Mouse (Mus musculus) forebrain, embryonic 12.5 days (tissue): Measurements from ENCODE around the gene Pycr2. TPM values are rescaled to one million over a fixed set of nuclear protein-coding genes. Genes with fewer than 3 reads are reported as not detected.
"Not testable (repeated sequence)": the region's sequence is repeated elsewhere in the genome, so short reads cannot be mapped to it uniquely, and the experiment has no call there.

Experiments
- ATAC-seq: fragments of 200-750 bp; cut with Nextera tagmentation; 2 replicates; pipeline ENCODE4 v1.8.0; 2017; ENCODE audit warnings: moderate TSS enrichment; ENCODE audit not compliant: low FRiP score
- H3K27ac ChIP-seq: fragments of 300-500 bp; sonication (generic); 2 replicates; pipeline ENCODE4 v1.5.1; 2016; ENCODE audit warnings: mild to moderate bottlenecking
- H3K27me3 ChIP-seq: fragments of 300-500 bp; sonication (generic); 2 replicates; pipeline ENCODE4 v1.6.1; 2016; ENCODE audit warnings: mild to moderate bottlenecking
- H3K36me3 ChIP-seq: fragments of 300-500 bp; sonication (generic); replicated peaks from 2 replicates; pipeline ENCODE4 v1.6.1; 2016; ENCODE audit warnings: mild to moderate bottlenecking
- H3K4me1 ChIP-seq: fragments of 300-500 bp; sonication (generic); 2 replicates; pipeline ENCODE4 v1.6.1; 2016
- H3K4me2 ChIP-seq: fragments of 300-500 bp; sonication (generic); 2 replicates; pipeline ENCODE4 v1.6.1; 2016; ENCODE audit warnings: mild to moderate bottlenecking, moderate library complexity
- H3K4me3 ChIP-seq: fragments of 300-500 bp; sonication (generic); replicated peaks from 2 replicates; pipeline ENCODE4 v1.5.1; 2016; ENCODE audit warnings: mild to moderate bottlenecking
- H3K9ac ChIP-seq: fragments of 300-500 bp; sonication (generic); 2 replicates; pipeline ENCODE4 v1.6.1; 2016; ENCODE audit warnings: mild to moderate bottlenecking
- H3K9me3 ChIP-seq: fragments of 300-500 bp; sonication (generic); 2 replicates; pipeline ENCODE4 v1.6.1; 2016
- WGBS: fragments of 180-500 bp; shearing (Covaris S2); methylation state at CpG from one replicate; pipeline ENCODE4 v1.1.7; 2016; 5-methylcytosine and 5-hydroxymethylcytosine counted together
- polyA plus RNA-seq: library from polyadenylated mRNA; unstranded; fragments of >200 nt; fragmentation: Nextera tagmentation; extraction: Ambion mirVana; gene quantifications from 2 replicates; pipeline ENCODE4 v1.2.1, GENCODE M21; 2016

Pycr2 gene
- polyA plus RNA-seq, 1 experiment from 2014 or later = 98.3 TPM

DNA sequence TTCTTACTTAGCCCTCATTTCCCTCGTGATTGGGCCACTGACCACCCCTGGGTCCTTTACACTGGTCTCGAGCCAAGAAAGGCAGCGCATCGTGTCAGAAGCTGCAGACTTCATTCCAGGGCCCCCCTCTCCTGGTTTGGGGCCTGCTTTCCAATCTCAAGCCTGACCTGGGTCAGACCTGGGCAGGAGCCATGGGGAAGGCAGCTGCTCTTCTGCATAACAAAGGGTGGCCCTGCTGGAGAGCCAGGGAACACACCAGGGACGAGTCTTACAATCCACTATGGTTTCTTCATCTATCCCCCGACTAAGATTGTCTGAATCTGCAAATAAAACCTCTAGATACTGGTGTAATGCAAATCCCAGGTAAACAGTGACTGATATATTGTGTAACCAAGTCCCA is 29.6 kb downstream of the Pycr2 start:
- Histone ChIP-seq H3K9me3 (no peaks in the 10 kb centered on the region), H3K36me3 (no peaks in the 10 kb centered on the region), H3K27ac (no peak overlapping the region), H3K27me3 (peaks cover 54% of the 10 kb centered on the region), H3K4me2 (no peak overlapping the region), H3K4me1 (peaks cover 9% of the 10 kb centered on the region), H3K4me3 (no peak overlapping the region), H3K9ac (no peak overlapping the region)
- ATAC-seq = no peak
- 16% methylated on average over 6 of the region's 6 CpGs for WGBS

DNA sequence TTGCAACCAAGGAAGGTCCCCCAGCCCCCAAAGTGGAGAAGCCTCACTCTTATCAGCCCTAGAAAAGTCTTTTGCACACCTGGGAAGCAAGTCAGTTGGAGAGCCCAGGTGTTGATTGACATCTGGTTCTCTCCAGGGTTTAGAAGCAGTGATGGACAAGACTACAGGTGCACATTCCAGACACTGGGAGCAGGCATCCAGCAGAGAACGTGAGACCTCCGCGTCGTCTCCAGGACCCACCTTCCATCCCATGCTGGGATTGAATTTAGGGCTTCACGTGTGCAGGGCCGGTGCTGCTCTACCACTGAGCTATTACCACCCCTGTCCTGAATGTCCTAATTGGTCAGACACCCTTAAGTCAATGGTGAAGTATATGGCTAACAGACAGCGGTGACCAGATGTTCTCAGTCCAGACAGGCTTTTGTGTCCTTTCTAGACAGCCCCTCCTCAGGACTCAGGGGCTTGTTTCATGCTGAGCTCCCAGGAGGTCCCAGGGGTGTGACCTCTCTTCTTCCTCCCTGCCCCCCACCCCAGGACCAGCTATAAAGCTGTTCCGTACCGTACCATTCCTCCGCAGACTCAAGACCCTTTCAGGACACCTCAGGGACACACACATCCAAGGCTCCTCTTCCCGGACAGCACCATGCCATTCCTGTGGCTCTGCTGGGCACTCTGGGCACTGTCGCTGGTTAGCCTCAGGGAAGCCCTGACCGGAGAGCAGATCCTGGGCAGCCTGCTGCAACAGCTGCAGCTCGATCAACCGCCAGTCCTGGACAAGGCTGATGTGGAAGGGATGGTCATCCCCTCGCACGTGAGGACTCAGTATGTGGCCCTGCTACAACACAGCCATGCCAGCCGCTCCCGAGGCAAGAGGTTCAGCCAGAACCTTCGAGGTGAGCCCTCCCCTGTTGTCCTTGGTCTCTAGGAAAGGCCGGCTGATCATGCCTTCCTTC is 30.6 kb downstream of the Pycr2 start, which contains the start of gene Lefty1:
TSS of gene Lefty1 (plus strand) at position 556 of the 953 bp plus-strand sequence.
- 14% methylated on average over 21 of the region's 21 CpGs for WGBS

DNA sequence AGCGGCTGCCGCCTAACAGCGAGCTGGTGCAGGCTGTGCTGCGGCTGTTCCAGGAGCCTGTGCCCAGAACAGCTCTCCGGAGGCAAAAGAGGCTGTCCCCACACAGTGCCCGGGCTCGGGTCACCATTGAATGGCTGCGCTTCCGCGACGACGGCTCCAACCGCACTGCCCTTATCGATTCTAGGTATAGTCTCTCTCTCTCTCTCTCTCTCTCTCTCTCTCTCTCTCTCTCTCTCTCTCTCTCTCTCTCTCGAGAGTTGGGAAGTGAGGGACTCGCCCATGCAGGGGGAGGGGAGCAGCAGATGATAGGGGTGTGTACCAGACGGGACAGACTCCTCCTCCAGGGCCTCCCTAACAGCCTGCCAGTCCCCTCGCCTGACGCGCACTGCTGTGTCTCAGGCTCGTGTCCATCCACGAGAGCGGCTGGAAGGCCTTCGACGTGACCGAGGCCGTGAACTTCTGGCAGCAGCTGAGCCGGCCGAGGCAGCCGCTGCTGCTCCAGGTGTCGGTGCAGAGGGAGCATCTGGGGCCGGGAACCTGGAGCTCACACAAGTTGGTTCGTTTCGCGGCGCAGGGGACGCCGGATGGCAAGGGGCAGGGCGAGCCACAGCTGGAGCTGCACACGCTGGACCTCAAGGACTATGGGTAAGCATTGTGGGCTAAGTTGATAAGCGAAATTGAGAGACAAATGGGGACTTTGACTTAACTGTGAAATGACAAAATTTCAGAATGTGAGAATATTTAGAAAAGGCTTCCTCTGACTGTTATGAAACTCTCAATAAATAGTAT is 32.7 kb downstream of the Pycr2 start:
- 2% methylated on average over 40 of the region's 41 CpGs for WGBS
- not testable (repeated sequence) for H3K9ac ChIP-seq
- peaks cover 12% of the 10 kb centered on the region for H3K4me1 ChIP-seq

More for the DNA sequence above, 30.6 kb downstream of the Pycr2 start, which contains the start of gene Lefty1:
- Histone ChIP-seq H3K4me1 (peaks cover 9% of the 10 kb centered on the region), H3K9ac (no peak within 1 kb of the TSS), H3K9me3 (no peaks in the 10 kb centered on the region), H3K27ac (no peak within 1 kb of the TSS), H3K4me2 (no peak within 1 kb of the TSS), H3K4me3 (no peak within 1 kb of the TSS), H3K27me3 (peaks cover 54% of the 10 kb centered on the region), H3K36me3 (no peaks in the 10 kb centered on the region)
- no peak for ATAC-seq

DNA sequence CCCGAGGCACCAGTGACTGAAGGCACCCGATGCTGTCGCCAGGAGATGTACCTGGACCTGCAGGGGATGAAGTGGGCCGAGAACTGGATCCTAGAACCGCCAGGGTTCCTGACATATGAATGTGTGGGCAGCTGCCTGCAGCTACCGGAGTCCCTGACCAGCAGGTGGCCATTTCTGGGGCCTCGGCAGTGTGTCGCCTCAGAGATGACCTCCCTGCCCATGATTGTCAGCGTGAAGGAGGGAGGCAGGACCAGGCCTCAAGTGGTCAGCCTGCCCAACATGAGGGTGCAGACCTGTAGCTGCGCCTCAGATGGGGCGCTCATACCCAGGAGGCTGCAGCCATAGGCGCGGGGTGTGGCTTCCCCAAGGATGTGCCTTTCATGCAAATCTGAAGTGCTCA is 33.5 kb downstream of the Pycr2 start:
- Histone ChIP-seq H3K27me3 (peaks cover 82% of the 10 kb centered on the region), H3K4me1 (peaks cover 19% of the 10 kb centered on the region)
- H3K27ac ChIP-seq, H3K9ac ChIP-seq, ATAC-seq, H3K36me3 ChIP-seq, H3K9me3 ChIP-seq, H3K4me3 ChIP-seq, H3K4me2 ChIP-seq: not testable (repeated sequence)
- WGBS = 10% methylated on average over 13 of the region's 13 CpGs

More for the DNA sequence above, 32.7 kb downstream of the Pycr2 start:
- not testable (repeated sequence) for H3K36me3 ChIP-seq, H3K9me3 ChIP-seq, H3K27ac ChIP-seq
- ATAC-seq = peak; percentile 61; the same call in 1 of the 2 replicates
- peak overlapping the region; percentile 47 for H3K4me2 ChIP-seq
- H3K4me3 ChIP-seq = peak overlapping the region; percentile 24
- peaks cover 74% of the 10 kb centered on the region for H3K27me3 ChIP-seq

DNA sequence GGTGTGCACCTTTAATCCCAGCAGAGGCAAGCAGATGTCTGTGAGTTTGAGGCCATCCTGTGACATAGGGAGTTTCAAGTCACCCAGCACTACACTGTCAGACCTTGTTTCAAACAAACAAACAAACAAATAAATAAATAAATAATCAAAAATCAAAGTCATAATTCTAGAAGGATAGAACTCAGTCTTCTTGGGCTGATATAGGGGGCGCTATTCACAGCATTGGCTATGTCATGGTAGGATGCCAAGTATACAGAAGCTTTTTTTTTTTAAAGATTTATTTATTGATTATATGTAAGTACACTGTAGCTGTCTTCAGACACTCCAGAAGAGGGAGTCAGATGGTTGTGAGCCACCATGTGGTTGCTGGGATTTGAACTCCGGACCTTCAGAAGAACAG is 34.7 kb downstream of the Pycr2 start:
- not testable (repeated sequence) for H3K4me2 ChIP-seq, H3K27ac ChIP-seq, ATAC-seq, H3K36me3 ChIP-seq, H3K9ac ChIP-seq, H3K4me3 ChIP-seq, H3K9me3 ChIP-seq
- Histone ChIP-seq H3K27me3 (peaks cover 84% of the 10 kb centered on the region), H3K4me1 (peaks cover 16% of the 10 kb centered on the region)
- 78% methylated on average over 2 of the region's 2 CpGs for WGBS

DNA sequence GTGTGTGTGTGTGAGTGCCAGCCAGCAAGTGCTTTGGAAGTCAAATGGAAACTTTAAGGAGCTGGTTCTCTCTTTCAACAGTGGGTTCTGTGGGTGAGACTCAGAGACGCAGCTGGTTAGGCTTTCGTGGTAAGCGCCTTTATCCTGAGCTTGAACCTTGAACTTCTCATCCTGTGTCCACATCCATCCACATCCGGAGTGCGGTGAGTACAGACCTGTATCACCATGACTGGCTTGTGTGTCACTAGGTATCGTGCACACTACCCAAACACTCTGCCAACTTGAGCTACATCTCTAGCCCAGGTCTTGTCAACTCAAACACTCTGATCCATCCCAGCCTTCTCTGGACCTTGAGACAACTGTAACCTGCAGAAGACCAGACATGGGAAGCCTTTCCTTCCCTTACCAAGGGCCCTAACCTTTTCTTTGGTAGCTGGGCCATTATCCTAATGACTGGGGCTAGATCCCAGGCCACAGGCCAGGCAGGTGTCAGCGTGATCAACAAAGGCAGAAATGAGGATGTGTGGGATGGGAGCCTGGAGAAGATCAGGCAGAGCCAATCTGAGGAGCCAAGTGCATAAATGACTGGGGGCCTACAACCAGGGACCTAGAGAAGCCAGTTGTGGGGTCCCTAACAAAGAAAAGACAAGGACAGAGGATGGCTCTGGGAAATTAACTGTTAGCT is 36.8 kb downstream of the Pycr2 start:
- 87% methylated on average over 7 of the region's 7 CpGs for WGBS
- Histone ChIP-seq H3K27me3 (peaks cover 82% of the 10 kb centered on the region), H3K4me1 (peaks cover 22% of the 10 kb centered on the region), H3K9ac (no peak overlapping the region), H3K4me3 (no peak overlapping the region), H3K27ac (no peak overlapping the region), H3K4me2 (no peak overlapping the region; the same call in 1 of the 2 replicates), H3K9me3 (no peaks in the 10 kb centered on the region), H3K36me3 (no peaks in the 10 kb centered on the region)
- ATAC-seq = no peak

DNA sequence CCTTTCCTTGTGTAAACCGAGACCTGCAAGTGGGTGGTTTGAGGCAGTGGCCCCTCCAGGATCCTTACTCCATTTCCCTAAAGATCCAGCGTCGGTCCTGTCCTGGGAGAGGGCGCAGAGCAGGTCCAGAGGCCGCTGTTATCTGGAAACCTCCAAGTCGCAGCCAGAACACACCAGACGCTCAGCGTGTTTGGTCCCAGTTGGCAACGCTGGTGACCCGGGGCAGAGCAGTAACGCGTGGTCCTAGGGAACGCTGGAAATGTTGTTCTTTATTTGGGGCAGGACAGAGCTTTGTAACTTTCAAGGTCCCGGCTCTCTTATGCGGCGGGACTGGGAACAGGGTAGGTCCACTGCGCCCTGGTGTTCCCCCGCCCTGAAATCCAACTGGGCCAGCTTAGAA is 37.6 kb downstream of the Pycr2 start:
- 4% methylated on average over 18 of the region's 18 CpGs for WGBS
- no peaks in the 10 kb centered on the region for H3K9me3 ChIP-seq
- peaks cover 23% of the 10 kb centered on the region for H3K4me1 ChIP-seq
- peaks cover 74% of the 10 kb centered on the region for H3K27me3 ChIP-seq
- peak overlapping the region; percentile 76 for H3K4me3 ChIP-seq
- 0 out of 2 replicates have a peak, but pooled peaks have one; percentile 9 for ATAC-seq
- H3K36me3 ChIP-seq = no peaks in the 10 kb centered on the region
- peak overlapping the region; percentile 56 for H3K9ac ChIP-seq
- peak overlapping the region; percentile 93 for H3K4me2 ChIP-seq
- H3K27ac ChIP-seq = no peak overlapping the region

DNA sequence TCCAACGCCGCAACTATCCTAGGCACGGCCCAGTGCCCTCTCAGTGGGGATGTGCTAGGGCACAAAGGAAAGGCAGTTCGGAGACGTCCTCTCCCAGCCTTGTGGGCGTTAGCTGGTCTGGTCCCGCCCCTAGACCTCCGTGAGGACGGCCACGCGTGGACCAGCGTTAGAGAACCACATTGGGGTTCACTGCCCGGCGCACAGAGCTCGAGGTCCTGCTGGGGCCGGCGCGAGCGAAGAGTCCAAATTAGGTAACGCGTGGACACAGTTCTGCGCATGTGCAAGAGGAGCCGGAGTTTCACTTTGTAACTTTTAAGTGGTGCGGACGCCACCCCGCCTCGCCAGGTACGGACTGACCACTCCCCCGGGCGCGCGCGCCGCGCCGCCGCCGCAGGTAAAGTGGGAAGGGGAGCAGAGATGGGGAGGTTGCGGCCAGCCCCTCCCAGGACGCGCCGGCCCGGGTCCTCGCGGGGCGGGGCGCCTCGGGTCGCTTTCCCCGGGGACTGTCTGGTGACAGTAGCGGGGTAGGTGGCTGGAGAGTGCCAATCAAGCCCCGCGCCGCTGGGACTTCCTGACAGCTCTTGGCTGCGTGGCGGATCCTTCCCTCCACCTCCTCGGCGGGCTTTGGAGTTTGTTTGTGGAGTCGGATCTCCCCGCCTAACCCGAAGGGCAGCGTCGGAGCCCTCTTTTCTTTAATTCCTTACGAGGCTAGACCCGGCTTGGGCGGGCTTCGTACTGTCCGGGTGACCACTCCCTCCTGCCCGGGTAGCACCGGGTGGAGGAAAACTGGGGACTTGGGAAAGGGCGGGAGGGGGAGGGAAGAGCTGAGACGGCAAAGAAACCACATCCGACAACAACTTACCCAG is 38.3 kb downstream of the Pycr2 start, which contains the start of gene Tmem63a:
TSS of gene Tmem63a (plus strand) at position 179 of the 866 bp plus-strand sequence.
- Histone ChIP-seq H3K27me3 (peaks cover 69% of the 10 kb centered on the region), H3K27ac (no peak within 1 kb of the TSS), H3K4me3 (peak within 1 kb of the TSS; percentile 76), H3K36me3 (no peaks in the 10 kb centered on the region), H3K4me2 (peak within 1 kb of the TSS; percentile 93), H3K4me1 (peaks cover 23% of the 10 kb centered on the region), H3K9me3 (no peaks in the 10 kb centered on the region), H3K9ac (peak within 1 kb of the TSS; percentile 56)
- WGBS = under 1% methylated on average over 73 of the region's 73 CpGs
- peak; percentile 60; the same call in 1 of the 2 replicates for ATAC-seq

DNA sequence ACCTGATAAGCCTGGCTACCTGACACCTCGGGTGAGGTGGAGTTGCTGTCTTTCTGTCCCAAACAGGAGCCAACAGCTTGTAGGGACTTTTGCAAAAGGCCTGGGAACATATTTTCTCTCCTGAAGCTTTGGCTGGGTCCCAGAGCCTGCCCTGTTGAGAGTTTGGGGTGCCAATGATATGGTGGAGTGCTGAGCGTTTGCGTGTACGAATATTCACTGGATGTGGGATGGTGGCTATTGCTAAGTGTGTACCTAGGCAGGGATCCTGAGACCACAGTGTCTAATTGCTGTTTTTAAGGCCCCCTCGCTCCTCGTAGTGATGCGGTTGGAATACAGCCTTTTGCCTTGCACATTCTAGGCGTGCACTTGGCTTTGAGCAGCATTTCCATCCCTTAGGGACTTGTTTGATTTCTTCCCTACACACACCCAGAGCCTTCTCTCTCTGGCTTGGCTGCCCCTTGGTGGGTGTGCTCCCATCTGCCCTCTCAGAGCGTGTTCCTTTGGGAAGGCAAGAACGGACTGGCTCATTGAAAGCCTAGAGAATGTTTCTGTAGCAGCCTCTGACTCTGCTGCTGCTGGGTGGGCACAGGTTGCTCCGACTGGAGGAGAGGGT is 39.0 kb downstream of the Pycr2 start:
- Histone ChIP-seq H3K9me3 (no peaks in the 10 kb centered on the region), H3K4me1 (peaks cover 23% of the 10 kb centered on the region), H3K27me3 (peaks cover 61% of the 10 kb centered on the region), H3K4me3 (peak overlapping the region; percentile 76), H3K9ac (no peak overlapping the region), H3K27ac (no peak overlapping the region), H3K4me2 (peak overlapping the region; percentile 93), H3K36me3 (no peaks in the 10 kb centered on the region)
- no peak for ATAC-seq
- 44% methylated on average over 11 of the region's 11 CpGs for WGBS

DNA sequence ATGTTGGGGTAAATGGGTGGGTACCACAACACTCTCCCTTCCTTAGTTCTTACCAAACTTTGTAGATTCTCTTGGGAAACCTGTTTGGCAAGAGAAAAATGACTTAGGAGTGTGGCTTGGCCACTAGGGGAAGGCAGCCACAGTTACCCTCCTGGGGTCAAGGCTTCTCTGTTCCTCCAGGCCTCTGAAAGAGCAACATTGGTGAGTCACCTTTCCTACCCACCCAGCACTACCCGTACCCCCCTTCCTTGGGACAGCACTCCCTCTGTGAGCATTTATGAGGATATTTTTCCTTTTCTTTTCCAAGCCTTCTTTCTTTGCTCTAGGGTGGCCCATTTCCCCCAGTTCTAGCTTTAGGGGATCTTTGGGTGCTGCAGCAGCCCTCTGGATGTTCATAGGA is 39.8 kb downstream of the Pycr2 start:
- H3K27ac ChIP-seq = no peak overlapping the region
- no peak overlapping the region for H3K4me2 ChIP-seq
- H3K27me3 ChIP-seq = peaks cover 59% of the 10 kb centered on the region
- 79% methylated on average over 1 of the region's 1 CpGs for WGBS
- no peaks in the 10 kb centered on the region for H3K9me3 ChIP-seq
- peaks cover 23% of the 10 kb centered on the region for H3K4me1 ChIP-seq
- no peak for ATAC-seq
- H3K4me3 ChIP-seq = no peak overlapping the region
- H3K9ac ChIP-seq = no peak overlapping the region
- no peaks in the 10 kb centered on the region for H3K36me3 ChIP-seq

DNA sequence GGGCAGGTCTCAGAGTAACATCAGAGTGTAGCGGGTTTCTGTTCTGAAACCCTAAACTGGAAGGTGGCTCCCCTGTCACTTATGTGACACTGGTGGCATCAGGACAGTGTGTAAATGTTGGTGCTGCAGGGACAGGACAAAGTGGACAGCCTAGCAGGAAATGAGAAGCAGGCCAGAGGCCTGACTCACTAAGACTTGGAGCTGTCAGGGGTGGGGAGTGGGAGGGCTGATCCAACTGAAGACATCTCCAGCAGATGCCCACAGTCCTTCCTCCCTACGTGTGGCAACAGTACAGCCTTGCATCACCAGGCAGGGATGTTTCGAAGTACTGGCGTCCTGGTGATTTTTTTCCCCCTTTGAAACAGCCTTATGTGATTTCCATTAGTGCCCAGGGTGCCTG is 40.5 kb downstream of the Pycr2 start:
- 81% methylated on average over 4 of the region's 4 CpGs for WGBS
- no peak overlapping the region for H3K27ac ChIP-seq
- H3K9me3 ChIP-seq = no peaks in the 10 kb centered on the region
- no peak for ATAC-seq
- H3K9ac ChIP-seq = no peak overlapping the region
- H3K27me3 ChIP-seq = peaks cover 59% of the 10 kb centered on the region
- H3K36me3 ChIP-seq = no peaks in the 10 kb centered on the region
- H3K4me3 ChIP-seq = no peak overlapping the region
- H3K4me1 ChIP-seq = peaks cover 23% of the 10 kb centered on the region
- H3K4me2 ChIP-seq = no peak overlapping the region
